Mouse (Mus musculus) liver, embryonic 13.5 days (tissue): ENCODE results near the gene Iqgap2. TPM values are rescaled to one million over a fixed set of nuclear protein-coding genes. Genes with fewer than 3 reads are reported as not detected.

Experiments used
- ATAC-seq: fragments of 200-750 bp; cut with Nextera tagmentation; 2 replicates; pipeline ENCODE4 v1.8.0; 2017; ENCODE audit warnings: low read depth, mild to moderate bottlenecking, moderate number of reproducible peaks, moderate library complexity
- DNase-seq: peaks from one replicate; pipeline ENCODE4 v3.0.0; 2022
- H3K27ac ChIP-seq: fragments of 300-500 bp; sonication (generic); 2 replicates; pipeline ENCODE4 v1.5.1; 2015; ENCODE audit warnings: moderate library complexity, mild to moderate bottlenecking, inconsistent platforms
- H3K27me3 ChIP-seq: fragments of 300-500 bp; sonication (generic); 2 replicates; pipeline ENCODE4 v1.6.1; 2015; ENCODE audit warnings: mild to moderate bottlenecking, inconsistent platforms
- H3K36me3 ChIP-seq: fragments of 300-500 bp; sonication (generic); 2 replicates; pipeline ENCODE4 v1.6.1; 2015; ENCODE audit warnings: mild to moderate bottlenecking, inconsistent platforms
- H3K4me1 ChIP-seq: fragments of 300-500 bp; sonication (generic); replicated peaks from 2 replicates; pipeline ENCODE4 v1.6.1; 2015; ENCODE audit warnings: inconsistent platforms
- H3K4me2 ChIP-seq: fragments of 300-500 bp; sonication (generic); 2 replicates; pipeline ENCODE4 v1.6.1; 2015; ENCODE audit warnings: inconsistent platforms, mild to moderate bottlenecking, moderate library complexity
- H3K4me3 ChIP-seq: fragments of 300-500 bp; sonication (generic); replicated peaks from 2 replicates; pipeline ENCODE4 v1.5.1; 2015; ENCODE audit warnings: mild to moderate bottlenecking, inconsistent platforms
- H3K9ac ChIP-seq: fragments of 300-500 bp; sonication (generic); 2 replicates; pipeline ENCODE4 v1.6.1; 2015; ENCODE audit warnings: mild to moderate bottlenecking, inconsistent platforms
- H3K9me3 ChIP-seq: fragments of 300-500 bp; sonication (generic); replicated peaks from 2 replicates; pipeline ENCODE4 v1.6.1; 2016; ENCODE audit warnings: inconsistent platforms
- WGBS: fragments of 180-500 bp; shearing (Covaris S2); methylation state at CpG from one replicate; pipeline ENCODE4 v1.1.7; 2015; ENCODE audit not compliant: insufficient replicate concordance; 5-methylcytosine and 5-hydroxymethylcytosine counted together
- polyA plus RNA-seq: library from polyadenylated mRNA; unstranded; fragments of >200 nt; fragmentation: Nextera tagmentation; extraction: Ambion mirVana; gene quantifications from 2 replicates; pipeline ENCODE4 v1.2.1, GENCODE M21; 2015

The Iqgap2 gene
- polyA plus RNA-seq, 1 experiment from 2014 or later = 11.9 TPM

DNA sequence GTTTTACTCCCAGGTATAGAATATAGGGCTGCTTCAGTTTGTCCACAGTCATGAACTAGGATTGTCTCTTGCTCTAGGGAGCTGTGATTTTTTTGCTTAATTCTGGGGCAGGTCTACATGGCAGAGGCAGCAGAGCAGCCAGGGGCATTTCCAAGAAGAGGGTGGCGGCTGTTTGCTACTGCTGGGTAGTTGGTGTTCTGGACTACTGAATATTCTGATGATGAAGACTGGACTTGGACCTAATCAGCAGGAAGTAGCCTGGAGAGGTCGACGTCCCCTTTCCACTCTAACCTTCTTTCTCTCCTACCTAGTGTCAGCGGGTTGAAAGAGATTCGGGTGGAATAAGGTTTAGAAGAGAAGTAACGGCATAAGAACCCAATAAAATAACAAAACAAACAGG is 9.7 kb downstream of the Iqgap2 start:
- Histone ChIP-seq H3K36me3 (no peaks in the 10 kb centered on the region), H3K4me1 (peaks cover 40% of the 10 kb centered on the region), H3K27ac (no peak overlapping the region), H3K4me2 (no peak overlapping the region), H3K4me3 (no peak overlapping the region), H3K27me3 (no peaks in the 10 kb centered on the region), H3K9me3 (no peaks in the 10 kb centered on the region), H3K9ac (no peak overlapping the region)
- ATAC-seq (no peak), DNase-seq (no peak)
- WGBS = 54% methylated on average over 6 of the region's 6 CpGs

- Histone ChIP-seq H3K9ac (no peak overlapping the region), H3K36me3 (no peaks in the 10 kb centered on the region), H3K4me1 (peaks cover 36% of the 10 kb centered on the region), H3K27me3 (no peaks in the 10 kb centered on the region), H3K27ac (no peak overlapping the region), H3K4me2 (no peak overlapping the region), H3K9me3 (no peaks in the 10 kb centered on the region), H3K4me3 (no peak overlapping the region)
- WGBS = 82% methylated on average over 9 of the region's 9 CpGs
- DNase-seq (no peak), ATAC-seq (no peak)
Measured at GRCm38 (mm10) chr13:95881427-95881826, 10.3 kb downstream of the Iqgap2 start.

DNA sequence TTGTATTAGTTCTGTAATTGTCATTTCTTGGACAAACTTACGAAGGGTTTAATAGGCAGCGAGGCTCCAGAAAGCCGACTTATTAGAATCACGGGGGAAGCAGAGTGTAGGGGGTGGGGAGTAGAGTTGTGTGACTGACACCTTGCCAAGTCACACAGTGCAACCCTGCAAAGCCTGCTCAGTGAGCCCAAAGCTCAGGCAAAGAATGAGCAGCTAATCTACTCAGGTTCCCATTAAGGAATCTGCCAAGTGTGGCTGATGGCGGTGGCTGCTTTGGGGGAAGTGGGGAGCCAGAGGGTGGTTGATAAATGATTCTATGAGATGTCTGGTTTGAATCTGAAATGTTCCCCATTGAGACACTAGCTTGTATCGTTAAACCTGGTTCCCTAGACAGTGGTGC is 11.1 kb downstream of the Iqgap2 start:
- Histone ChIP-seq H3K36me3 (no peaks in the 10 kb centered on the region), H3K4me1 (peaks cover 30% of the 10 kb centered on the region), H3K9ac (no peak overlapping the region), H3K27me3 (no peaks in the 10 kb centered on the region), H3K4me2 (no peak overlapping the region), H3K27ac (no peak overlapping the region), H3K9me3 (no peaks in the 10 kb centered on the region), H3K4me3 (no peak overlapping the region)
- WGBS = 71% methylated on average over 6 of the region's 6 CpGs
- DNase-seq = no peak
- ATAC-seq = no peak

DNA sequence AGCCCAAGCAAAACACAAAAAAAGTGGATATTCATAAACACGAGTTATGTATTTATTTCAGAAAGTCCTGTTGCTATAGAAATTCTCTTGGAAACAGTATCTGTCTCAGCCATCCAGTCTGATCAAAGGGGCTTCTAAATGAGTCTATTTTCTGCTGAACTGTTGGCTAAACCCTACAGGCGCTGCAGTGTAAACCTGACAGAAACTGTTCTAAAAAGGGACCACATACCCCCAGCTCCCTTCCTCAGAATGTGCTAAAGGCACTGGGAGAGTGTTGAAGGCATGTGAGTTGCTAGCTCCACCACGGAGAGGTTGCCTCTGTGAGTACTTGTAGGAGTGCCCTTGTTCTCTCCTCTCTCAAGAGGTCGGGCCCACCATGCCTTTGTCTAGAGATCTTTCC is 19.7 kb downstream of the Iqgap2 start:
- ATAC-seq = no peak

GRCm38 (mm10) chr13:95870626-95871025 is 21.1 kb downstream of the Iqgap2 start:
- Histone ChIP-seq H3K4me3 (no peak overlapping the region), H3K9me3 (no peaks in the 10 kb centered on the region), H3K27ac (no peak overlapping the region), H3K36me3 (no peaks in the 10 kb centered on the region), H3K27me3 (no peaks in the 10 kb centered on the region), H3K4me1 (peaks cover 8% of the 10 kb centered on the region), H3K9ac (no peak overlapping the region), H3K4me2 (no peak overlapping the region)
- 60% methylated on average over 8 of the region's 8 CpGs for WGBS
- no peak for DNase-seq
- no peak for ATAC-seq

More for the DNA sequence above, 19.7 kb downstream of the Iqgap2 start:
- Histone ChIP-seq H3K9ac (no peak overlapping the region), H3K4me1 (peaks cover 8% of the 10 kb centered on the region), H3K9me3 (no peaks in the 10 kb centered on the region), H3K27me3 (no peaks in the 10 kb centered on the region), H3K4me2 (no peak overlapping the region), H3K36me3 (no peaks in the 10 kb centered on the region), H3K4me3 (no peak overlapping the region), H3K27ac (no peak overlapping the region)
- DNase-seq = no peak
- WGBS = 53% methylated on average over 4 of the region's 4 CpGs

DNA sequence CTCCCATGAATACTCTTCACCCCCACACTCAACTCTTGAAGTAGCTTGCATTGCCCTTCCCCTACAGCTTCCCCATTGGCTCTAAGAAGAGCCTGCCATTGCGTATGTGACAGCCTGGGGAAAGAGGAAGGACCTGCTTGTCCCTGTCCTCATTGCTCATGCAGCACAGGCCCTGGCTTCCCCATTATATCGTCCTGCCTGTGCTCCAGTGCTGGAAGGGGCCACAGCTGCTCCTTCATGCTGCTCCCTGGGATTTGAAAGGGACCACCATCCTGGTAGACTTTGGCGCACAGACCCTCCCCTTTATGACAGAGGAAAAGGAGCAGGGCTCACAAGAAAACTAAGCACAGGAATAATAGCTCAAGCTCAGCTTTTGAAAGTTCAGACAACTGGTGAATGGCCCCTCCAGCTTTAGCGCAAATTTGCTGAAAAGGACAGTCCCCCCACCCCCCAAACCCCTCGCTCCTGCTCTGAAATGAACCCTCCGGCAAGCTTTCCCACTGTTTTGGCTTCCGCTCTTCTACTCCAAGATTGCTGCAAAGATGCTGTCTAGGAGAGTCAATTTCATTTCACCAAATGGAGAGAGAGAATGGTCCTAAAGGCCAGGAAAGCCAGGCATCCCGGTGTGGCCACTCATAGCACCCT is 22.7 kb downstream of the Iqgap2 start:
- DNase-seq (no peak), ATAC-seq (peak; percentile 23; the same call in 1 of the 2 replicates)
- H3K27me3 ChIP-seq = no peaks in the 10 kb centered on the region
- H3K4me3 ChIP-seq = no peak overlapping the region
- peaks cover 8% of the 10 kb centered on the region for H3K4me1 ChIP-seq
- WGBS = 61% methylated on average over 8 of the region's 8 CpGs
- H3K4me2 ChIP-seq = no peak overlapping the region
- no peaks in the 10 kb centered on the region for H3K9me3 ChIP-seq
- no peak overlapping the region for H3K27ac ChIP-seq
- no peaks in the 10 kb centered on the region for H3K36me3 ChIP-seq
- H3K9ac ChIP-seq = no peak overlapping the region

DNA sequence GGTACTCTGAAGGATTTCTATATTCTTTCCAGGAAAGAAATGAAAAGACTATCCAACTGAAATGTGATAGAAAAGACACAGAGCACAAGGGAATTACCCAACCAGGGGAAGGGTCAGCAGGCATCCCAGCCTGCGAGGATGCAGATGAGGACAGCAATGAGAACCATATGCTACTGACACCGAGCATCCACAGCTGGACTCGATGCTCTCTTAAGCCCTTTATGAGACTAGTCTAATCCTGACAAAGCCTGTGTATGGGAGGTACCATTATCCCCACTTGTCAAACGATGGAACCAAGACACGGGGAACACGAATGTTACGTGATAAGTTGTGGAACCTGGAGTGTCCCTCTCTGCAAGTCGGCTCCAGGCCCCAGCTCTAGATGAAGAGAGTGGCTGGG is 29.5 kb downstream of the Iqgap2 start:
- H3K27ac ChIP-seq = no peak overlapping the region
- H3K4me3 ChIP-seq = no peak overlapping the region
- no peak overlapping the region for H3K9ac ChIP-seq
- no peaks in the 10 kb centered on the region for H3K9me3 ChIP-seq
- H3K4me2 ChIP-seq = no peak overlapping the region
- 72% methylated on average over 8 of the region's 8 CpGs for WGBS
- no peaks in the 10 kb centered on the region for H3K27me3 ChIP-seq
- no peaks in the 10 kb centered on the region for H3K36me3 ChIP-seq
- H3K4me1 ChIP-seq = peaks cover 15% of the 10 kb centered on the region
- no peak for DNase-seq
- no peak for ATAC-seq

GRCm38 (mm10) chr13:95859271-95859670 is 32.5 kb downstream of the Iqgap2 start:
- ATAC-seq = no peak
- no peak overlapping the region for H3K9ac ChIP-seq
- H3K4me2 ChIP-seq = no peak overlapping the region
- H3K9me3 ChIP-seq = no peaks in the 10 kb centered on the region
- peaks cover 15% of the 10 kb centered on the region for H3K4me1 ChIP-seq
- H3K27me3 ChIP-seq = no peaks in the 10 kb centered on the region
- H3K4me3 ChIP-seq = no peak overlapping the region
- DNase-seq = no peak
- no peak overlapping the region for H3K27ac ChIP-seq
- 57% methylated on average over 4 of the region's 4 CpGs for WGBS
- H3K36me3 ChIP-seq = no peaks in the 10 kb centered on the region

DNA sequence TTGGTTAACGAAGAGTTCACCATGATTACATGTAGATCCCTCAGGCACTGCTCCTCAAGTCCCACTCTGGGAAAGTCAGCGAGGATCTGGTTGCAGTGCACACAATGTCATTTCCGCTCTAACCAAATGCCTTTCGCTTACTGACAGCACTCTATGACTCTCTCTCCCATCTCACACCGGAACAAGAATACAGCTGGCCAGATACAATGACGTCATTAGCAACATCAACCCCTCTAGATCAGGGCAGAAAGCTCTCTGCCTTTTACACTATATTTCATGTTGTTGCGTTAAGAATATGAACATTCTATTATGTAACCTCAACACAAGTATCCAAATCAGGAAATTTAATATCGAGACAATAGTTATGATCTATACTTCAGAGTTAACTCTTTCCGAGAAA is 32.9 kb downstream of the Iqgap2 start:
- no peak overlapping the region for H3K27ac ChIP-seq
- no peak overlapping the region for H3K9ac ChIP-seq
- no peak overlapping the region for H3K4me2 ChIP-seq
- no peaks in the 10 kb centered on the region for H3K36me3 ChIP-seq
- H3K4me3 ChIP-seq = no peak overlapping the region
- H3K27me3 ChIP-seq = no peaks in the 10 kb centered on the region
- ATAC-seq (no peak), DNase-seq (no peak)
- peaks cover 15% of the 10 kb centered on the region for H3K4me1 ChIP-seq
- H3K9me3 ChIP-seq = no peaks in the 10 kb centered on the region
- 72% methylated on average over 9 of the region's 9 CpGs for WGBS

DNA sequence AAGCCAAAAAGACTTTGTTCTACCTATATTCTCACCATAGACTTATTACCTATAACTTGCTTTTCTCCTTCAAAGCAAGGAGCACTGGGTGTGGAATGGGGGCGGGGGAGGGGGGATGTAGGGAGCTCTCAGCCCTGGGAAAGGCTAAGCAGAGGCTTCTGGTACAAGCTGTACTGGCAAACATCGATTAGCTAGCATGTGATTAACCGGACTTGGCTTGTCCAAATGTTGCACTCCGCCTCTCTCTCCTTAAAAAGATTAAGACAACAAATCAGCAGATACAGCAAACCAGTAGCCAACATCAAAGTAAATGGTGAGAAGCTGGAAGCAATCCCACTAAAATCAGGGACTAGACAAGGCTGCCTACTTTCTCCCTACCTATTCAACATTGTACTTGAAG is 36.2 kb downstream of the Iqgap2 start:
- no peak for DNase-seq
- H3K27me3 ChIP-seq = no peaks in the 10 kb centered on the region
- WGBS = 76% methylated on average over 4 of the region's 4 CpGs
- H3K27ac ChIP-seq = no peak overlapping the region
- H3K9ac ChIP-seq = no peak overlapping the region
- H3K4me1 ChIP-seq = peaks cover 11% of the 10 kb centered on the region
- H3K4me2 ChIP-seq = no peak overlapping the region
- H3K9me3 ChIP-seq = no peaks in the 10 kb centered on the region
- no peak overlapping the region for H3K4me3 ChIP-seq
- ATAC-seq = no peak
- H3K36me3 ChIP-seq = no peaks in the 10 kb centered on the region

DNA sequence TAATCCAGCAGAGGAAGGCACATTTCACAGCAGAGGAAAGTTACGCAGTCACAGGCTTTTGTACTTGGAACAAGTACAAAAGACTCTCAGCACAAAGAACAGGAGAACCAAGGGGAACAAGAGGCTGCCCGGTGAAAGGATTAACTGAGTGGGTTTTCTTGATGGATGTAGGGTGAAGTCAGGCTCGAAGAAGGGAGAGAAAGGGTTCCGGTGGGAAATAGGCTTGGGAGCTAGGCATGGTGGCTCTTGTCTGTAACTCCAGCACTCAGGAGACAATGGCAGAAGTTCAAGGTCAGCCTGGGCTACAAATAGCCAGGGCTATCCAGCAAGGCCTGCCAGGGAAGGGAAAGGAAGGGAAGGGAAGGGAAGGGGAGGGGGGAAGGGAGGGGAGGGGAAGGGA is 40.1 kb downstream of the Iqgap2 start:
- Histone ChIP-seq H3K4me3 (no peak overlapping the region), H3K36me3 (no peaks in the 10 kb centered on the region), H3K9me3 (no peaks in the 10 kb centered on the region), H3K4me1 (peaks cover 11% of the 10 kb centered on the region), H3K4me2 (no peak overlapping the region), H3K27ac (no peak overlapping the region), H3K9ac (no peak overlapping the region), H3K27me3 (no peaks in the 10 kb centered on the region)
- no peak for DNase-seq
- 63% methylated on average over 4 of the region's 4 CpGs for WGBS
- no peak for ATAC-seq

DNA sequence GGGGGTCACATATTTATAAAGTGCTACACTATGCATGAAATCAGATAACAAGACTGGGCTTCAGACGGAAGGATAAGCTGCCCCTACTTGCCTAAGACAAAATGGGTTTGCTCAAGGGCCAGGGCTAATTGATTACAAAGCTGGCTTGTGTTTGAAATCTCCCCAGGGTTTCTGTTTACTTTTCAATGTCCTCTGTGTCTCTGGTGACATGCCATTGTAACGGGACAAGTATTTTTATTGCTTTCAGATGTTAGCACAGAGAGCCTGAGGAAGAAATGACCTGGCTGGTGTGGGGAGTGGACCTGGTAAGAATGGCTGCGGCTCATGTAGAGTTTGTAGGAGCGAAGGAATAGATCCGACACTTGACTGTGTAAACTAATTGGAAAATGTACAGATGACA is 41.3 kb downstream of the Iqgap2 start:
- ATAC-seq (no peak), DNase-seq (no peak)
- Histone ChIP-seq H3K9ac (no peak overlapping the region), H3K9me3 (no peaks in the 10 kb centered on the region), H3K36me3 (no peaks in the 10 kb centered on the region), H3K4me3 (no peak overlapping the region), H3K27me3 (no peaks in the 10 kb centered on the region), H3K27ac (no peak overlapping the region), H3K4me1 (peaks cover 11% of the 10 kb centered on the region), H3K4me2 (no peak overlapping the region)
- WGBS = 66% methylated on average over 5 of the region's 5 CpGs
